Mouse (Mus musculus) ES-Bruce4 (cell line): ENCODE data around the gene Slfn4. TPM values are rescaled to one million over a fixed set of nuclear protein-coding genes. Genes with fewer than 3 reads are reported as not detected.

Experiments
- H3K27ac ChIP-seq: 2 replicates; pipeline ENCODE4 v1.5.1; 2012; ENCODE audit warnings: low read length, inconsistent platforms; ENCODE audit not compliant: insufficient read depth
- H3K27me3 ChIP-seq: 2 replicates; pipeline ENCODE4 v1.6.1; 2012; ENCODE audit warnings: mild to moderate bottlenecking, low read length, inconsistent platforms; ENCODE audit not compliant: control insufficient read depth, poor library complexity, insufficient read depth, severe bottlenecking
- H3K36me3 ChIP-seq: 2 replicates; pipeline ENCODE4 v1.6.1; 2012; ENCODE audit warnings: inconsistent platforms, mild to moderate bottlenecking, low read length, moderate library complexity; ENCODE audit not compliant: control insufficient read depth, poor library complexity, insufficient read depth, severe bottlenecking
- H3K4me1 ChIP-seq: one replicate; pipeline ENCODE4 v1.8.1; 2011; ENCODE audit warnings: low read length; ENCODE audit not compliant: control insufficient read depth, insufficient read depth
- H3K4me3 ChIP-seq: 2 replicates; pipeline ENCODE4 v1.5.1; 2011; ENCODE audit warnings: low read depth, mild to moderate bottlenecking, low read length
- H3K9ac ChIP-seq: 2 replicates; pipeline ENCODE4 v1.6.1; 2012; ENCODE audit warnings: low read depth, mild to moderate bottlenecking, inconsistent platforms; ENCODE audit not compliant: poor library complexity, severe bottlenecking
- H3K9me3 ChIP-seq: replicated peaks from 2 replicates; pipeline ENCODE4 v1.6.1; 2012; ENCODE audit warnings: mild to moderate bottlenecking, low read length, inconsistent platforms; ENCODE audit not compliant: control insufficient read depth, poor library complexity, insufficient read depth, severe bottlenecking
- CTCF ChIP-seq: IDR thresholded peaks from one replicate; pipeline ENCODE4 v1.8.1; 2011; ENCODE audit warnings: low read depth, low read length
- EP300 ChIP-seq: IDR thresholded peaks from 2 replicates; pipeline ENCODE4 v1.6.1; 2011; ENCODE audit warnings: low read depth, low read length; ENCODE audit not compliant: insufficient read depth
- POLR2A ChIP-seq: IDR thresholded peaks from one replicate; pipeline ENCODE4 v1.8.1; 2011; ENCODE audit warnings: low read length; ENCODE audit not compliant: insufficient read depth
- polyA plus RNA-seq: library from polyadenylated mRNA; stranded (reverse); fragments of >200 nt; gene quantifications from 2 replicates; pipeline ENCODE4 v1.2.4, GENCODE M21; 2011; ENCODE audit warnings: low read depth; ENCODE audit not compliant: missing spikeins, insufficient read depth, insufficient read length

Slfn4 gene
- polyA plus RNA-seq, 1 experiment, result not detected

- H3K4me3 ChIP-seq, result no peak overlapping the region
- TF ChIP-seq POLR2A, result no peak
- no peak for TF ChIP-seq EP300
- no peak for TF ChIP-seq CTCF
- H3K27me3 ChIP-seq, result no peaks in the 10 kb centered on the region
- H3K9ac ChIP-seq, result no peak overlapping the region
- no peaks in the 10 kb centered on the region for H3K4me1 ChIP-seq
- peak overlapping the region; percentile 33; the same call in 1 of the 2 replicates for H3K27ac ChIP-seq
- H3K9me3 ChIP-seq, result peaks cover 27% of the 10 kb centered on the region
- H3K36me3 ChIP-seq, result no peaks in the 10 kb centered on the region
Measured at GRCm38 (mm10) chr11:83238389-83238788, 63.4 kb downstream of the Slfn4 start.

DNA sequence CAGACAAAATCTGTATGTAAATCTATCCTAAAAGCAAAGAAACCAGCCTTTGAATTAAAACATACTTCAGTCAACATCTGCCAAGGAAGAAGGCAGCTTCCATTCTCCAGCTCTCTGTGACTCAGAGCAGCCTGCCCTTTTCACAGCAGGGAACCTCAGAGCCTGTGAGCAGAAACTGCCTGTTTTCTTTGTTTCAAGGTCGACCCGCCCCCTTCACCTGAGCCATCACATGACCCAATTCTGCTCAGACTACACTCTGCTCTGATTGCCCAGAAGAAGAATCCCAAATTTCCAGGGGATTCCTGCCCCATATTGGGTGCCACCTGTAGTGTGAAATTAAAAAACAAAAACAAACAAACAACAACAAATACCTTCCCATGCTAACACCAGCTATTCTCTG, 64.8 kb downstream of the Slfn4 start:
- Histone ChIP-seq H3K27me3 (no peaks in the 10 kb centered on the region), H3K9me3 (peaks cover 27% of the 10 kb centered on the region), H3K27ac (peak overlapping the region; percentile 24; the same call in 1 of the 2 replicates), H3K9ac (no peak overlapping the region), H3K36me3 (no peaks in the 10 kb centered on the region), H3K4me3 (no peak overlapping the region), H3K4me1 (no peaks in the 10 kb centered on the region)
- TF ChIP-seq POLR2A (no peak), EP300 (peak; percentile 76), CTCF (no peak)

Other genes starting within 250 kb of the Slfn4 start
- gene Slfn5, start 223.8 kb upstream of the Slfn4 start, polyA plus RNA-seq, result 3.7 and 4.2 TPM in 2 replicates
- 4.0 and 5.4 TPM in 2 replicates for gene Slfn9, start 183.4 kb upstream of the Slfn4 start, polyA plus RNA-seq
- gene Slfn8, start 154.4 kb upstream of the Slfn4 start, polyA plus RNA-seq, result not detected in 2 replicates
- gene Slfn2, start 110.1 kb upstream of the Slfn4 start, polyA plus RNA-seq, result 0.62 TPM in 1 of 2 replicates, not detected in the other
- not detected in 2 replicates for gene Slfn1, start 58.3 kb upstream of the Slfn4 start, polyA plus RNA-seq
- 0.41 and 1.2 TPM in 2 replicates for gene Slfn3, start 16.1 kb downstream of the Slfn4 start, polyA plus RNA-seq
- not detected in 2 replicates for gene Slfn14, start 111.5 kb downstream of the Slfn4 start, polyA plus RNA-seq
- gene Ap2b1, start 123.8 kb downstream of the Slfn4 start, polyA plus RNA-seq, result 190 and 196 TPM in 2 replicates
- gene Pex12, start 127.4 kb downstream of the Slfn4 start, polyA plus RNA-seq, result 10.4 and 11.8 TPM in 2 replicates
- gene Rasl10b, start 234.0 kb downstream of the Slfn4 start, polyA plus RNA-seq, result 1.1 and 1.6 TPM in 2 replicates